Mouse (Mus musculus): Measurements from ENCODE around the gene Phf13. TPM values are rescaled to one million over a fixed set of nuclear protein-coding genes. Genes with fewer than 3 reads are reported as not detected.
"Not testable (repeated sequence)": the region's sequence is repeated elsewhere in the genome, so short reads cannot be mapped to it uniquely, and the experiment has no call there.

Gene Phf13
- polyA plus RNA-seq, 1 experiment: 5.5 TPM

DNA sequence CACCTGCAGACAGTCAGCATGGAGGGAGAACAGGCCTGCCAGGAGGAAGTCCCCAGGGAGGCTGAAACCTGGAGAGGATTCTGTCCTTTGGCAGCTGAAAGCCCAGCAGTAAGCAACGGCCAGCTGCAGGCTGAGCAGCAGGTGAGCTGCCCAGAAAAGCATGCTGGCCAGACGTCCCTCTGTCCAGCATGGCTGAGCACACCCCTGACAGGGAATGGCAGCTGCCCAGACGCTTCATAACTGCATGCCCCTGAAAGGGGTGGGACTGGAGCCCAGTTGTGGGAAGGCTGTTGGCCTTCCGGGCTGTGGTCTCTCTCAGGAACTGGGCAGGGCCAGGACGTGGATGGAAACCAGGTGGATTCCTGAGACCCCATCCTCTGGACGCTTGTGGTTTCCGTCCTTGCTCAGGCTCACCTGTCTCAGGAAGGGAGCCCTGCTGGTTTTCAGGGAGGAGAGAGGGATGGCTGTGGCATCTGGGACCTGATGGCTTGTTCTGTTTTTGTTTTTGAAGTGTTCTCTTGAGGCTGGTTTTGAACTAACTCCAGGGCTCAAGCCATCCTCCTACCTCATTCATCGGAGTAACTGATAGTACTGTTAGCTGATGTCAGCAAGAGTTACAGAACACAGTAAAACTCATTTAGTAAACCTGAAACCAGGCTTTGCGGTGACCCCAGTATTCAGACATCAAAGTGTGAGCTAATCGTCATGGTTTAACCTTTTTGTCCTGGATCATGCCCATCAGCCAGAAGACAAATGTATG lies 42.3 kb upstream of the Phf13 start, which contains the start of gene Tas1r1:
TSS of gene Tas1r1 (minus strand) at position 344 of the 760 bp plus-strand sequence.
- H3K27ac ChIP-seq (ENCODE audit: insufficient read depth, low read depth, low read length): no peak within 1 kb of the TSS
- H3K36me3 ChIP-seq (ENCODE audit: control insufficient read depth, insufficient read depth, low read length): no peaks in the 10 kb centered on the region
- TF ChIP-seq CTCF (conservative IDR thresholded peaks at IDR 0.05; ENCODE audit: insufficient read depth, insufficient read length, low read depth, low read length) (no peak), POLR2A (IDR thresholded peaks at IDR 0.05; ENCODE audit: low read depth, low read length) (no peak)
- peak; percentile 25 for DNase-seq
- peak within 1 kb of the TSS; percentile 71 for H3K4me3 ChIP-seq (ENCODE audit: insufficient read depth, low read depth, low read length)
- WGBS: 42% methylated on average over 10 of the region's 10 CpGs
- H3K4me1 ChIP-seq (ENCODE audit: control insufficient read depth, insufficient read depth, low read length): peaks cover 7% of the 10 kb centered on the region
- no peaks in the 10 kb centered on the region for H3K27me3 ChIP-seq (replicated peaks; ENCODE audit: control insufficient read depth, insufficient read depth, low read length)

DNA sequence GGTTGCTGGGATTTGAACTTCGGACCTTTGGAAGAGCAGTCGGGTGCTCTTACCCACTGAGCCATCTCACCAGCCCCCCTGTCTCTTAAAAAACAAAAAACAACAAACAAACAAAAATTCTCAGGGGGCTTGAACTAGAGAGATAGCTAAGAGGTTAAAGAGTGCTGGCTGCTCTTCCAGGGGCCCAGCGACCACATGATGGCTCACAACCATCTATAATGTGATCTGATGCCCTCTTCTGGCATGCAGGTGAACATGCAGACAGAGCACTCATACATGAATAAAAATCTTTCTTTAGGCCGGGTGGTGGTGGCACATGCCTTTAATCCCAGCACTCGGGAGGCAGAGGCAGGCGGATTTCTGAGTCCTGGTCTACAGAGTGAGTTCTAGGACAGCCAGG lies 40.4 kb upstream of the Phf13 start:
- H3K4me3 ChIP-seq (ENCODE audit: insufficient read depth, low read depth, low read length); H3K36me3 ChIP-seq (ENCODE audit: control insufficient read depth, insufficient read depth, low read length); H3K4me1 ChIP-seq (ENCODE audit: control insufficient read depth, insufficient read depth, low read length); H3K27ac ChIP-seq (ENCODE audit: insufficient read depth, low read depth, low read length); DNase-seq; H3K27me3 ChIP-seq (replicated peaks; ENCODE audit: control insufficient read depth, insufficient read depth, low read length): not testable (repeated sequence)
- TF ChIP-seq CTCF (conservative IDR thresholded peaks at IDR 0.05; ENCODE audit: insufficient read depth, insufficient read length, low read depth, low read length): peak; percentile 34
- 86% methylated on average over 6 of the region's 6 CpGs for WGBS

DNA sequence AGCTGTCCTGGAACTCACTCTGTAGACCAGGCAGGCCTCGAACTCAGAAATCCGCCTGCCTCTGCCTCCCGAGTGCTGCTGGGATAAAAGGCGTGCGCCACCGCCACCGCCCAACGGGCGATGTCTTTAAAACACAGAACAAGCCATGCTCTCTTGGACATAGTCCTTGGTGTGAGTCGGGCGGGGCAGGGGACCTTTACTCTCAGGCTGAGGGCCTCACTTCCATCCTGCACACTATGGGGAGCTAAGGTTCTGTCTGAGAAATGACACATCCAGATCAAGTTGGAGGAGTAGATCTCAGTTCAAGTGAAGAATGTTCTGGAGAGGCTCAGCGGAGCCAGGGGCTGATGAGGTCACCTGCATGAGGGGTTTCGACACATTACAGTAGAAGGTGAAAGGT lies 36.9 kb upstream of the Phf13 start:
- Histone ChIP-seq H3K36me3 (ENCODE audit: control insufficient read depth, insufficient read depth, low read length) (no peaks in the 10 kb centered on the region), H3K4me1 (ENCODE audit: control insufficient read depth, insufficient read depth, low read length) (no peaks in the 10 kb centered on the region; the same call in 1 of the 2 replicates), H3K4me3 (ENCODE audit: insufficient read depth, low read depth, low read length) (no peak overlapping the region), H3K27ac (ENCODE audit: insufficient read depth, low read depth, low read length) (no peak overlapping the region), H3K27me3 (replicated peaks; ENCODE audit: control insufficient read depth, insufficient read depth, low read length) (no peaks in the 10 kb centered on the region)
- TF ChIP-seq POLR2A (IDR thresholded peaks at IDR 0.05; ENCODE audit: low read depth, low read length): no peak
- TF ChIP-seq CTCF (conservative IDR thresholded peaks at IDR 0.05; ENCODE audit: insufficient read depth, insufficient read length, low read depth, low read length): no peak
- DNase-seq: no peak
- 90% methylated on average over 13 of the region's 13 CpGs for WGBS

DNA sequence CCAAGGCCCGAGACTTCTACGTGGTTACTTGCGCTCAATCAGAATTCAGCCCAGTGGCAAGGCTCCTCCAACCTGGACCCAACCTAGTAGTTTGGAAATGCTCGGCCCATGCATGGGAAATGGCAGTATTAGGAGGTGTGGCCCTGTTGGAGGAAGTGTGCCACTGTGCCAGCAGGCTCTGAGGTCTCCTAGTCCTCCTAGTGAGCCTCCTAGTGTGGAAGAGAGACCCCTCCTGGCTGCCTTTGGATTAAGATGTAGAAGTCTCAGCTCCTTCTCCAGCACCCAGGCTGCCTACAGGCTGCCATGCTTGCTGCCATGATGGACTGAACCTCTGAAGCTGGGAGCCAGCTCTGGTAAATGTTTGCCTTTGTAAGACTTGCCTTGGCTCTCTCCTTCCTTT lies 33.9 kb upstream of the Phf13 start:
- 75% methylated on average over 4 of the region's 4 CpGs for WGBS
- Histone ChIP-seq H3K4me1 (ENCODE audit: control insufficient read depth, insufficient read depth, low read length) (peaks cover 6% of the 10 kb centered on the region; the same call in 1 of the 2 replicates), H3K36me3 (ENCODE audit: control insufficient read depth, insufficient read depth, low read length) (no peaks in the 10 kb centered on the region), H3K27ac (ENCODE audit: insufficient read depth, low read depth, low read length) (no peak overlapping the region), H3K27me3 (replicated peaks; ENCODE audit: control insufficient read depth, insufficient read depth, low read length) (no peaks in the 10 kb centered on the region), H3K4me3 (ENCODE audit: insufficient read depth, low read depth, low read length) (no peak overlapping the region)
- TF ChIP-seq POLR2A (IDR thresholded peaks at IDR 0.05; ENCODE audit: low read depth, low read length): no peak
- DNase-seq: no peak

DNA sequence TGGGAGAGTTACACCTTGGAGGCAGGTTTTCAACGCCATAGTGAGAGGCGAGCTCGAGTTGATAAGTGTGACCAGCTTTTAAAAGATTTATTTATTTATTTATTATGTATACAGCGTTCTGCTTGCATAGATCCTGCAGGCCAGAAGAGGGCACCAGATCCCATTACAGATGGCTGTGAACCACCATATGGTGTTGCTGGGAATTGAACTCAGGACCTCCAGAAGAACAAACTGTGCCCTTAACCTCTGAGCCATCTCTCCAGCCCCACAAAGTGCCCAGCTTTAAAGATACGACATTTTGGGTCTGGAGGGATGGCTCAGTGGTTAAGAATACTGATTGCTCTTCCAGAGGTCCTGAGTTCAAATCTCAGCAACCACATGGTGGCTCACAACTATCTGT lies 33.0 kb upstream of the Phf13 start:
- Histone ChIP-seq H3K4me1 (ENCODE audit: control insufficient read depth, insufficient read depth, low read length) (peaks cover 6% of the 10 kb centered on the region; the same call in 1 of the 2 replicates), H3K27me3 (replicated peaks; ENCODE audit: control insufficient read depth, insufficient read depth, low read length) (no peaks in the 10 kb centered on the region), H3K27ac (ENCODE audit: insufficient read depth, low read depth, low read length) (no peak overlapping the region), H3K4me3 (ENCODE audit: insufficient read depth, low read depth, low read length) (no peak overlapping the region), H3K36me3 (ENCODE audit: control insufficient read depth, insufficient read depth, low read length) (no peaks in the 10 kb centered on the region)
- no peak for DNase-seq
- WGBS: 48% methylated on average over 5 of the region's 5 CpGs
- TF ChIP-seq CTCF (conservative IDR thresholded peaks at IDR 0.05; ENCODE audit: insufficient read depth, insufficient read length, low read depth, low read length) (peak; percentile 27; the same call in 1 of the 2 replicates), POLR2A (IDR thresholded peaks at IDR 0.05; ENCODE audit: low read depth, low read length) (no peak)

DNA sequence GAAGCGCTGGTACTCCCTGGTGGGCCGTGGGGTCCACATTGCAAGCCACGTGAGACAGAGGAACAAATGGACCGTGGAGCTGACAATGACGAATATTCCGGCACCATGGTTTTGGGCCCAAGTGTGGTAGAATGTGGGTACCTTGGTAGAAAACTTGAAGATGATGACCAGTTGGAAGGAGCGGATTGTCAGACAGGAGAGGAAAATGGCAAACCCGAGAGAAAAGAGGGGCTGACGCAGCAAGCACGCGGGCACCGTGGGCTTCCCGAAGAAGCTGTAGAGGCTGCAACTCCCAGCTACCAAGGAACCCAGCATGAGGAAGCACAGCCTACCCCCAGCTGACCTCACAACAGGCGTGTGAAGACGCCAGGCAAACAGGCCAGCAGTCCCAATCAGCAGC lies 32.4 kb upstream of the Phf13 start:
- peaks cover 6% of the 10 kb centered on the region; the same call in 1 of the 2 replicates for H3K4me1 ChIP-seq (ENCODE audit: control insufficient read depth, insufficient read depth, low read length)
- TF ChIP-seq CTCF (conservative IDR thresholded peaks at IDR 0.05; ENCODE audit: insufficient read depth, insufficient read length, low read depth, low read length) (no peak), POLR2A (IDR thresholded peaks at IDR 0.05; ENCODE audit: low read depth, low read length) (no peak)
- no peaks in the 10 kb centered on the region for H3K27me3 ChIP-seq (replicated peaks; ENCODE audit: control insufficient read depth, insufficient read depth, low read length)
- H3K36me3 ChIP-seq (ENCODE audit: control insufficient read depth, insufficient read depth, low read length): no peaks in the 10 kb centered on the region
- no peak overlapping the region for H3K27ac ChIP-seq (ENCODE audit: insufficient read depth, low read depth, low read length)
- 61% methylated on average over 15 of the region's 15 CpGs for WGBS
- no peak for DNase-seq
- no peak overlapping the region for H3K4me3 ChIP-seq (ENCODE audit: insufficient read depth, low read depth, low read length)

DNA sequence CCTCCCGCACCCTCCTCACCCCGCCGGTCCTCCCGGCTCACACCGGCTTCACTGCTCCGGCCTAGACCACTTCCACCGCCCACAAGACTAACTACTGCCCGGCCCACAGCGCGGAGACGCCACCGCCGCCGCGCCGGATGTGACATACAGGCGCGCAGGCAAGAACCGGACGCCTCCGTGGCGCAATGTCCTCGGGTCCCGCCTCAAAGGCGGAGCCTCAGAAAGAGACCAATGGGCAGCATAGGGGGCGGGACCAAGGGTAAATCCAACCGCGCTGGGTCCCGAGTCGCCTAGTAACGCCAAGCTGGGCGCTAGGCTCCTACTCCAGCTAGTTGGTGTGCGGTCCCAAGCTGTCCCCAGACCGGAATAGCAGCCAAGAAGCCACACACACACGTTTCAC lies 31.5 kb upstream of the Phf13 start, which contains the start of gene Zbtb48:
TSS of gene Zbtb48 (minus strand) at position 148 of the 400 bp plus-strand sequence.
- no peaks in the 10 kb centered on the region for H3K27me3 ChIP-seq (replicated peaks; ENCODE audit: control insufficient read depth, insufficient read depth, low read length)
- TF ChIP-seq POLR2A (IDR thresholded peaks at IDR 0.05; ENCODE audit: low read depth, low read length) (no peak), CTCF (conservative IDR thresholded peaks at IDR 0.05; ENCODE audit: insufficient read depth, insufficient read length, low read depth, low read length) (no peak)
- peak within 1 kb of the TSS; percentile 66 for H3K4me3 ChIP-seq (ENCODE audit: insufficient read depth, low read depth, low read length)
- H3K4me1 ChIP-seq (ENCODE audit: control insufficient read depth, insufficient read depth, low read length): peaks cover 6% of the 10 kb centered on the region; the same call in 1 of the 2 replicates
- peak; percentile 99 for DNase-seq
- H3K36me3 ChIP-seq (ENCODE audit: control insufficient read depth, insufficient read depth, low read length): no peaks in the 10 kb centered on the region
- under 1% methylated on average over 35 of the region's 35 CpGs for WGBS
- peak within 1 kb of the TSS; percentile 19 for H3K27ac ChIP-seq (ENCODE audit: insufficient read depth, low read depth, low read length)
